Mouse (Mus musculus) heart, embryonic 13.5 days (tissue): ENCODE results near the gene Gm5414. TPM values are rescaled to one million over a fixed set of nuclear protein-coding genes. Genes with fewer than 3 reads are reported as not detected.

Source experiments
- ATAC-seq: fragments of 200-750 bp; cut with Nextera tagmentation; 2 replicates; pipeline ENCODE4 v1.8.0; 2017; ENCODE audit warnings: moderate TSS enrichment; ENCODE audit not compliant: insufficient number of reproducible peaks, low FRiP score, low TSS enrichment; ENCODE audit errors: extremely low read depth
- H3K27ac ChIP-seq: fragments of 300-500 bp; sonication (generic); replicated peaks from 2 replicates; pipeline ENCODE4 v1.5.1; 2015; ENCODE audit warnings: moderate library complexity, mild to moderate bottlenecking, inconsistent platforms
- H3K27me3 ChIP-seq: fragments of 300-500 bp; sonication (generic); replicated peaks from 2 replicates; pipeline ENCODE4 v1.6.1; 2015; ENCODE audit warnings: mild to moderate bottlenecking, inconsistent platforms
- H3K36me3 ChIP-seq: fragments of 300-500 bp; sonication (generic); 2 replicates; pipeline ENCODE4 v1.6.1; 2015; ENCODE audit warnings: mild to moderate bottlenecking, inconsistent platforms
- H3K4me1 ChIP-seq: fragments of 300-500 bp; sonication (generic); 2 replicates; pipeline ENCODE4 v1.6.1; 2015; ENCODE audit warnings: inconsistent platforms
- H3K4me2 ChIP-seq: fragments of 300-500 bp; sonication (generic); 2 replicates; pipeline ENCODE4 v1.6.1; 2015; ENCODE audit warnings: inconsistent platforms, mild to moderate bottlenecking, moderate library complexity
- H3K4me3 ChIP-seq: fragments of 300-500 bp; sonication (generic); 2 replicates; pipeline ENCODE4 v1.5.1; 2015; ENCODE audit warnings: moderate library complexity, mild to moderate bottlenecking, inconsistent platforms
- H3K9ac ChIP-seq: fragments of 300-500 bp; sonication (generic); 2 replicates; pipeline ENCODE4 v1.6.1; 2015; ENCODE audit warnings: inconsistent platforms, mild to moderate bottlenecking, moderate library complexity
- H3K9me3 ChIP-seq: fragments of 300-500 bp; sonication (generic); 2 replicates; pipeline ENCODE4 v1.6.1; 2016; ENCODE audit warnings: inconsistent platforms
- WGBS: fragments of 180-500 bp; shearing (Covaris S2); methylation state at CpG from one replicate; pipeline ENCODE4 v1.1.7; 2015; ENCODE audit warnings: mixed read lengths; 5-methylcytosine and 5-hydroxymethylcytosine counted together
- polyA plus RNA-seq: library from polyadenylated mRNA; unstranded; fragments of >200 nt; fragmentation: Nextera tagmentation; extraction: Ambion mirVana; gene quantifications from 2 replicates; pipeline ENCODE4 v1.2.1, GENCODE M21; 2015

The Gm5414 gene
- not detected in 2 replicates for polyA plus RNA-seq

DNA sequence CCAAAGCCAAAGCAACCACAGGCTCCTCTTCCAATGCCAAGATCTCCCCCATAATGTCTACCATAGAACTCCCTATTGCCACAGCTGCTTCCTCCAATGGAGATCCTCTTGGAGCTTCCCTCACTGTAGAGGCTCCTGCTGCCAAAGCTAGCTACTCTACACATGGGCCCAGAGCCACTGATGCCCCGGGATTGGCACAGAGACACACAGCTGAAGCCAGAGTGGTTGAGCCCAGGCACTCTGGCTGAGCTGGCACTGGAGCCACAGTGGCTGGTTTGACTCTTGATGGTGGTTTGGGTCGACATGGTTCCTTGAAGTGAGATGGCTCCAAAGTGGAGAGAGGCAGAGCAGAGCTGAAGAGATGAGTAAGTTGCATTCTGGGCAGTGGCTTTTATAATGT is at the start of gene Gm5414:
TSS of gene Gm5414 (minus strand) at position 305 of the 400 bp plus-strand sequence.
- no peak for ATAC-seq
- Histone ChIP-seq H3K9ac (no peak within 1 kb of the TSS), H3K4me3 (no peak within 1 kb of the TSS), H3K27me3 (peaks cover 5% of the 10 kb centered on the region; the same call in 1 of the 2 replicates), H3K4me2 (no peak within 1 kb of the TSS), H3K36me3 (no peaks in the 10 kb centered on the region), H3K4me1 (no peaks in the 10 kb centered on the region), H3K9me3 (no peaks in the 10 kb centered on the region), H3K27ac (no peak within 1 kb of the TSS)
- 50% methylated on average over 2 of the region's 2 CpGs for WGBS

DNA sequence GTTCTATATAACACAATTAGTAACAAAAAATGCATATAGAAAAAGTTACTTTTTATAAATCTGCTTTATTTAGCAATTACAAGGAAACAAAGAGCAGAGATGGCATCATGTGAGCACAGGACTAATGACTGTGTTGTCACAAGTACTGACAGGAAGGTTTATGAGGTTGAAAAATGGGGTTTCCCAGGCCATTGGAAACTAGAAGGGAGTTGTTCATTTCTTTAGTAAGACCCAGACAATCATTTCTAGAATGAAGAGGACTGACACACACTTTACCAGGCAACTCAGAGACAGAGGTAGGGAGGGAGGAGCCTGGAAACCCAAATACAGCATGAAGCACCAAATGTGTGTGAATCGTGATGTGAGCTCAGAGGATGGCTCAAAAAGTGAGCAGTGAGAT is 48.0 kb upstream of the Gm5414 start:
- ATAC-seq, result no peak
- Histone ChIP-seq H3K9me3 (no peaks in the 10 kb centered on the region), H3K4me2 (no peak overlapping the region), H3K4me3 (no peak overlapping the region), H3K4me1 (no peaks in the 10 kb centered on the region), H3K27me3 (no peaks in the 10 kb centered on the region), H3K36me3 (no peaks in the 10 kb centered on the region), H3K27ac (no peak overlapping the region), H3K9ac (no peak overlapping the region)
- 72% methylated on average over 1 of the region's 1 CpGs for WGBS

DNA sequence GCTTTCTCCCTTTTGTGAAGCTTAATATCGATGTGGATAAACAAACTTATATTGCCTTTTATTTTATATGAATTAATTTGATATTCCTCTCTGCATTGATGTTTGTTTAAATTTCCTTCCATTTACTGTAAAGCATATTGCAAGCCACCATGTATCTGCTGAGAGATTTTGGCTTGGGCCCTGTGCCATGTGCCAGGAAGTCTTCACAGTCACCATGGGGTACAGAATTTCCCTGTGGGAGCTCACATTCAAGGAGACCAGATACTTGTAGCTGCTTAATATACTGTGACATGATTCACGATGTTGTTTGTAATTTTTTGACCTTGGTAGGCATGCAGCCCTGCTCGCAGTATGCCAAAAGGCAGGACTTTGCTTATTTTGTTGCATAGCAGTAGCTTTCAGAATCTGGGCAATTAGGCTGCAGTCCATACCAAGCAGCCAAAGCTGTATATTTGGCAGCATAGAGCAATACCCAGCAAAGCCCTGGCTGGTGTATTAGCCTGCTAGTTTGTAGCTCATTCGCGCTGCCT is 24.8 kb upstream of the Gm5414 start:
- no peaks in the 10 kb centered on the region; the same call in 1 of the 2 replicates for H3K9me3 ChIP-seq
- no peak overlapping the region for H3K9ac ChIP-seq
- H3K27me3 ChIP-seq, result no peaks in the 10 kb centered on the region
- no peaks in the 10 kb centered on the region for H3K36me3 ChIP-seq
- no peak overlapping the region for H3K27ac ChIP-seq
- ATAC-seq, result no peak
- H3K4me3 ChIP-seq, result no peak overlapping the region
- H3K4me1 ChIP-seq, result no peaks in the 10 kb centered on the region
- no peak overlapping the region for H3K4me2 ChIP-seq
- WGBS, result 78% methylated on average over 5 of the region's 5 CpGs

DNA sequence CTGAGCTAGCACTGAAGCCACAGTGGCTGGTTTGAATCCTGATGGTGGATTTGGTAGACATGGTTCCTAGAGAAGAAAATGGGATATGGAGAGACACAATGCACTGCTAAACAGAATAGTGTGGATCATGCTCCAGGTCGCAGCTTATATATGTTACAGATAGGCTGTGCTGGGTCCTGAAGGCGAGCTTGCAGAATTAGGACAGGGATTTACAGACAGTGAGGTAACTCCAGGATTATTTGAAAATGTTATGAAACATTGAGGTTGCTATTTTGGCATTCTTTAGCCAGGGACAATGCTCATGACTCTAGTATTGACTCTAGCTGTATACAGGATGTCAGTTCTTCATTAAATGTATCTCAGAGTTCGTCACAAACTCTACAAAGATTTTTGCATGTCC is 19.3 kb upstream of the Gm5414 start, which contains the start of gene Gm5478:
TSS of gene Gm5478 (minus strand) at position 101 of the 400 bp plus-strand sequence.
- Histone ChIP-seq H3K4me2 (no peak within 1 kb of the TSS), H3K27me3 (0 out of 2 replicates have a peak, but pooled peaks cover 5% of the 10 kb centered on the region)
- WGBS, result 66% methylated on average over 3 of the region's 3 CpGs

DNA sequence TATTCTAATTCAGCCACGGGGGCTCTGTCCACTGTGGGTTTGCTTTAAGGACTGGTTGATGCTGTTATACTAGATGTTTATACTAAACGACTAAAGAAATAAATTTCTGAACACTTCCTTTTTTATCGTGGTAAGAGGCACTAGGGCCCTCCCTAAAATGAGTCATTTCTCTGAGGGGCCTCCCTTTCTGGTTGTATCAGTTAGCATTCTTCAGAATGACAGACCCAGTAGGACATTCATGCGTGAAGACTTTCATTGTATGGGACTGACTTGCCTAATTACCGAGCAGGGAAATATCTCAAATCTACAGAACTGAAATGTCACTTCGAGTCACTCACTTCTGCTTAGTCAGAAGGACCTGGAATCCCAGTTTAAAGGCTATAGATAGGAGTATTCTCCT is 28.9 kb downstream of the Gm5414 start:
- Histone ChIP-seq H3K27ac (no peak overlapping the region), H3K4me3 (no peak overlapping the region), H3K9me3 (0 out of 2 replicates have a peak, but pooled peaks cover under 1% of the 10 kb centered on the region), H3K36me3 (no peaks in the 10 kb centered on the region), H3K4me1 (no peaks in the 10 kb centered on the region), H3K4me2 (no peak overlapping the region), H3K9ac (no peak overlapping the region), H3K27me3 (no peaks in the 10 kb centered on the region; the same call in 1 of the 2 replicates)
- WGBS, result 59% methylated on average over 6 of the region's 6 CpGs
- ATAC-seq, result no peak

More for the DNA sequence above, 19.3 kb upstream of the Gm5414 start, which contains the start of gene Gm5478:
- no peak for ATAC-seq
- Histone ChIP-seq H3K4me3 (no peak within 1 kb of the TSS), H3K9ac (no peak within 1 kb of the TSS), H3K27ac (no peak within 1 kb of the TSS), H3K9me3 (no peaks in the 10 kb centered on the region), H3K36me3 (no peaks in the 10 kb centered on the region), H3K4me1 (no peaks in the 10 kb centered on the region)

DNA sequence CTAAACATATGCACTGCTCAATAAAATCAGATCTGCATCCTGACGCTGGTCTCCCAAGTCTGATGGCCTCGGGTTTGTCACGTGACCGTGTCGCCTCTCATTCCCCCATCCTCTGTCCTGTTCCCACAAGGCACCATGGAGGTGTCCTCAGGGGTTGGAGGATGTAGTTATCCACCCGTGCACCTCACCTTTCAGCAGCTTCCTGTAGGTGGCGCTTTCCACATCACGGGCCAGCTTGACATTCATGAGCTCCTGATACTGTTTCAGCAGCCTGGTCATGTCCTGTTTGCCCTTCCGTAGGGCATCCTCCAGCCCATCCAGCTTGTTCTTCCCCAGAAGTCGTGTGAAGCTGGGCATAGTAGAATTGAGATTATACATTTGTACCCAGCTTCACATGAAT is 39.8 kb downstream of the Gm5414 start:
- H3K36me3 ChIP-seq, result no peaks in the 10 kb centered on the region
- no peak overlapping the region for H3K4me2 ChIP-seq
- 68% methylated on average over 10 of the region's 10 CpGs for WGBS
- H3K4me3 ChIP-seq, result no peak overlapping the region
- H3K27me3 ChIP-seq, result peaks cover 15% of the 10 kb centered on the region
- no peaks in the 10 kb centered on the region for H3K9me3 ChIP-seq
- no peak for ATAC-seq
- no peak overlapping the region for H3K27ac ChIP-seq
- H3K9ac ChIP-seq, result no peak overlapping the region
- H3K4me1 ChIP-seq, result peaks cover 7% of the 10 kb centered on the region

DNA sequence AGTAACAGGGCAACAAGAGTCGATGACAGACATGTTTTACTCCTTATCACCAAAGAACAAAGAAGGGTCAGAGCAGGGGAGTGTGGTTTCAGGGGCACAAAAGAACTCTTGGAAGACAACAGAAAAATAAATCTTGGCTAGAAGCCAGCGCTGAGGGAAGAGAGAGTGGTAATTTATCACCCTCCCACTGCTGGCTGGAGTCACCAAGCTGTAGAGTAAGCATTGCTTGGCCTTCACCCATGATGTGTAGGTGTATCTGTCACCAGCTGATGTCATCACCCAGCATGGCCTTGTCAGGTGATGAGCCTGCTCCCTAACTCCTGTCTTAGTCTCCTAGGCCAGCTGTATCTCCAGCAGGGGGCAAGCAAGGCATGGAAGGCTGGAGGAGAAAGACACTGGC is 43.5 kb downstream of the Gm5414 start:
- ATAC-seq, result no peak
- H3K4me1 ChIP-seq, result peaks cover 7% of the 10 kb centered on the region
- H3K9me3 ChIP-seq, result no peaks in the 10 kb centered on the region
- H3K27ac ChIP-seq, result no peak overlapping the region
- H3K9ac ChIP-seq, result no peak overlapping the region
- H3K4me2 ChIP-seq, result no peak overlapping the region
- H3K4me3 ChIP-seq, result no peak overlapping the region
- H3K36me3 ChIP-seq, result no peaks in the 10 kb centered on the region
- WGBS, result 25% methylated on average over 2 of the region's 2 CpGs
- peaks cover 25% of the 10 kb centered on the region for H3K27me3 ChIP-seq

DNA sequence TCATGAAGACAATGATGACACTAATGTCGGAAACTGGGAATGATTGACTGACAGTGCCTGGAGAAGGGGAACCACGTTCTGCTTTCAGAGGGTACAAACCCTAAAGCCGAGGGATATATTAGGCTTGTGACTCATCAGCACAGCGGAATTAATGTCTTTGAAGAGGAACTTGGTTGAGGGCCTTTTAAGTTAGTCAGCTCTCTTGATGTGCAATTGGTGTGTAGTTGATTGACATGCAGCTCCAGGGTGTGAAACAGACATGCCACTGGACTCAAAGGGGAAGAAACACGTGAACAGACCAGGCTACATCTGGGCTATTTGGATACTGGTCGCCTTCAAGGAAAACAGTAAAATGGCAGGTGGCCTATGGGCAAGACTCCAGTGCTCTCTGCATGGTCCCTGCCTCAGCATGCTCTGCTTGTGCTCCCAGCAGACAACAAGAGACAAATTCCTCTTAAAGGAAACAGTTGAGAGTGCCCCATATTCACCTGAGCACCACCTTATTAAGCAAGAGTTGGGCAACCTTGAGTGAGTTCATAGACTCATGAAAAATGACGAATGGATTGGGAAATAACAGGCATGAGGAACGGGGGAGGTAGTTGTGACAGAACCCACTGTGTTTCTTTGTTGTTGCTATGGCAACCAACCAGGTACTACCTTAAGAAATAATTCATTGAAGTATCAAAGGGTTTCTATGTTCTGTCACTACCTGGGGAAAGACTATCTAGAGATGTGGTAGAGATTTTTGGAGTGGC is 44.6 kb downstream of the Gm5414 start:
- Histone ChIP-seq H3K4me3 (no peak overlapping the region), H3K9ac (no peak overlapping the region), H3K27me3 (peaks cover 25% of the 10 kb centered on the region), H3K36me3 (no peaks in the 10 kb centered on the region), H3K4me2 (no peak overlapping the region), H3K4me1 (peaks cover 7% of the 10 kb centered on the region), H3K27ac (no peak overlapping the region), H3K9me3 (no peaks in the 10 kb centered on the region)
- no peak for ATAC-seq
- 66% methylated on average over 8 of the region's 8 CpGs for WGBS

DNA sequence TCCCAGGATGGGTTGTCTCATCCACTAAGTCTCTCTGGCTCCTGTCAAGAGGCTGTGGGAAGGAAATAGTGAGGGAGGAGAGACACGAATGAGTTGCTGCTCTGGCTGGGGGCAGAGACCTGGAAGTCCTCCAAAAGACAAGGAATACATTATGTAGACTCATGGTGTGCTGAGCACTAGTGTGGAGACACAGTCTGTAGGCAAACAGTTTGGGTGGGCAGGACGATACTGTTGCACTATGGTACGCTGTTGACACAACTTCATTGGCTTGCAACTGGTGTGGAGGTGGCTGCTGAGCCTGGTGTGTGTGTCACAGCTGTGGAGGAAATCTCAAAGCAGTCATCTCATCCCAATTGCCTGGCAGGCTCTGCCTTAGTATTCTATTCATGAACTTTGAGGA is 46.3 kb downstream of the Gm5414 start:
- Histone ChIP-seq H3K27me3 (peaks cover 17% of the 10 kb centered on the region), H3K36me3 (no peaks in the 10 kb centered on the region)
- no peak for ATAC-seq

DNA sequence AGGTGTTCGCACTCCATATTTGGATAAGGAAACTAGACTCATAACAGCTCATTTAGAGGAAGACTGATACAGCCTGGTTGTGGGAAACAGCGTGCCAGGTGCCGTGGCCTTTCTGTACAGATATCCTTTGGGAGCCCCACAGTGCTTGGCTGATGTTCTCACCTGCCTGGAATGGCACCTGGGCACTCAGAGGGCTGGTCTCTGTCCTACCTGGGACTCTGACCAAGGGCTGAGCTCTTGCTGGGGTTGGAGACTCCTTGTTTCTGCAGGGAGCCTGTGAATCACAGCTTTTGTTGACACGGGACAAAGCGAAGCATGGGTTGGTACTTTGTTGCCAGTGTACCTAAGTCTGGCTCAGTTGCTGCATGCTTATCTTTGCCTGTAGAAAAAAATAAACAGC is 52.5 kb downstream of the Gm5414 start:
- ATAC-seq, result no peak
- WGBS, result 64% methylated on average over 5 of the region's 5 CpGs
- no peaks in the 10 kb centered on the region for H3K36me3 ChIP-seq
- no peaks in the 10 kb centered on the region for H3K4me1 ChIP-seq
- H3K27ac ChIP-seq, result no peak overlapping the region
- H3K4me2 ChIP-seq, result no peak overlapping the region
- H3K9ac ChIP-seq, result no peak overlapping the region
- H3K27me3 ChIP-seq, result peaks cover 43% of the 10 kb centered on the region
- H3K4me3 ChIP-seq, result no peak overlapping the region
- H3K9me3 ChIP-seq, result no peaks in the 10 kb centered on the region

More for the DNA sequence above, 46.3 kb downstream of the Gm5414 start:
- peaks cover 7% of the 10 kb centered on the region for H3K4me1 ChIP-seq
- H3K27ac ChIP-seq, result no peak overlapping the region
- no peak overlapping the region for H3K4me2 ChIP-seq
- no peak overlapping the region for H3K4me3 ChIP-seq
- no peak overlapping the region for H3K9ac ChIP-seq
- no peaks in the 10 kb centered on the region for H3K9me3 ChIP-seq
- 64% methylated on average over 3 of the region's 3 CpGs for WGBS
